Mouse (Mus musculus) 3134 (cell line): ENCODE measurements around the gene Mgmt.

Experiments used
- DNase-seq: peaks from one replicate; pipeline ENCODE4 v3.0.0-alpha.2; 2011; ENCODE audit warnings: low spot score; ENCODE audit not compliant: insufficient read length; ENCODE audit errors: extremely low read depth

The Mgmt gene

GRCm38 (mm10) chr7:136894106-136894986 lies at the start of gene Mgmt:
TSS of gene Mgmt (plus strand) at chr7:136894614.
- DNase-seq = peak; percentile 93

GRCm38 (mm10) chr7:136844835-136845234 lies 49.6 kb upstream of the Mgmt start:
- DNase-seq = no peak

GRCm38 (mm10) chr7:136845321-136845720 lies 49.1 kb upstream of the Mgmt start:
- DNase-seq = no peak

DNA sequence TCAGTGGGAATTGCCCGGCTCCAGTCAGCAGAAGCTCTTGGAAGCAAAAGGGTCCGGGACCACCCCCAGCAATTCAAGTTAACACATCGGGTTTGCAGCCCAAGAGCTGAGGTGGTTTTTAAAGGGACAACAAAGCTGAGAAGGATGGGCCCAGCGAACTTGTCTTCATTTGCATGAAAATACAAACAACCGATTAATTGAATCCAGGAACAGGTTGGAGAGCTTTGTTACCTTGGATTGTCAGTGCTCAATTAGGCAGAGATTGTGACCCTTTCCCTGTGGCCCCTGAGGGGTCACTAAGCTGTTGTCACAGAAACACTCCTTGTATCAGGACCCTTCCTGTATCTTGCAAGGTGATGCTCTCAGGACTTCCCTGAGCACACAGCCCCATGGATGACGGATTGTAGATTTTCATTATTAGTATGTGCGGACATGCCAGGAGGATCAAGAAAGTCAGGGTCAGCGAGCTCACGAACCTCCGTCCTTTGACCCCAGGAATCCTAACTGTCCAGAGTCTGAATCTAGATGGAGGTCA lies 48.3 kb upstream of the Mgmt start:
- no peak for DNase-seq

- DNase-seq = no peak
Measured at GRCm38 (mm10) chr7:136847601-136848000, 46.8 kb upstream of the Mgmt start.

DNA sequence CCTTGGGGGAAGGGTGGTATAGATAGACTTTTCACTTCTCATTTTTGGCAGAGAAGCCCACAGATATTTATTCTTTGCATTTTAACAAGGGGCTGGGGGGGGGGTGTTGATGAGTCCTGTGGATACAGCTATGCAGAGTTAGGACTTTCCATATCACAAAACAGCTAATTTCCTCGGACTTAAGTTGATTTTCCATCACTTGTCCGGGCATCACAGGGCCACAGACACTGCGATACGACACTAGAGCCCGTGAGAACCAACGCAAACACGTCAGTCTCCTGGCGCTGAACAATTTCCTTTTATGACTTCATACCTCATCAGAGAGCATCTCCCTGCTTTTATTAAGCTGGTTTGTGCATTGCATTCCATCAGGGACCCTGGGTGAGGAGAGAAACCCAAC lies 45.7 kb upstream of the Mgmt start:
- DNase-seq = no peak

DNA sequence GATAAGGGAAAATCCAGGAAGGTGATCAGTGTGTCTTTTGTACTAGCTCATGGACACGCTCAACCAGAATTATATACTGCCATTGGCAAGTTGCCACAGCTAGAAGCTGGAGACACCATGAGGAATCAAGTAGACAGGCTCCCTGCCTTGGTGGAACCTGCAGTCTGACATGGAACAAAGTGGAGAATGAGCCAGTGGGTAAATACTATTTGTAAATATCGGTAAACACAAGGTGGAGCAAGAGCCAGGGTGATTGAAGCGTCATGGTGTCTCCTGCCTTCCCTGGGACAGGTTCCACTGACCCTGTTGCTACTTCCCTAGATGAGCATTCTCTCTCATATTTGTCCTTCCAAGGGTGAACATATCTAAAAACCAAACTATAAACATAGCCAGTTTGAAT lies 44.6 kb upstream of the Mgmt start:
- no peak for DNase-seq

DNA sequence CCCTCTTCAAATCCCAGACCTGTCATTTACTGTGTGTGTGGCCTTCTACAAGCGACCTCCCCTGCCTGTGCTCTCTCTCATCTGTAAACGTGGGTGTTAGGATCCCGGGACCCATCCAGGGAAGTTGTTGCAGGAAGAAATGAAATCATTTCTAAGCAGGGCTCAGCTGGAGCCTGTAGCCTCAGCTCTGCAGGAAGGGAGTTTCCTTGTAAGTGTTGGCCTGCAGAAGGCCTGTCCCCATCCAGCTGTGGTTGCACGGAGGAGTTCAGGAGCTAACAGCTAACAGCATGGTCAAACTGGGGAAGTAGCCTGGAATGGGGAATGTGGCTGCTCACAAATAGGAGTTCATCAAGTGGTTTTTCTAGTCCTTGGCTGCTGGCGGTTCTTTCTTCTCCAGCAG lies 44.1 kb upstream of the Mgmt start:
- no peak for DNase-seq

DNA sequence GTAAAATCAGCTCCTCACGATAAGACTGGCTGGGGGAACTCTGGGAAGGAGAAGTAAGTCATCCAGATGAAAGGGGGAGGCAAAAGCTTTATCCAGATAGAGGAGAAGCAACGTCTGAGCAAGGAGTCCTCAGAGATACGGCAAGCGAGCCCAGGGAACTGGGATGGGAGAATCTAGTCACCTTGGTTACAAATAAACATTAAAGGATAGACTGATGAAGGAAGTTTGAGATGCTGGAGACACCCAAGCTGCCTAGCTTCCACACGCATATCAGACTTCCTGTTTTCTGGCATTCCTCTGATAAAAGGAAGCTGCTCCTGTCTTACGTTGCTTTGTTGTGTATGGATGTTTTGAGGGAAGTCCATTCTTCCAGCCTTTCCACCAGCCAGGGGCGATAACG lies 42.5 kb upstream of the Mgmt start:
- no peak for DNase-seq

GRCm38 (mm10) chr7:136852721-136853120 lies 41.7 kb upstream of the Mgmt start:
- no peak for DNase-seq

GRCm38 (mm10) chr7:136864677-136865463 lies 29.5 kb upstream of the Mgmt start:
- DNase-seq = no peak

DNA sequence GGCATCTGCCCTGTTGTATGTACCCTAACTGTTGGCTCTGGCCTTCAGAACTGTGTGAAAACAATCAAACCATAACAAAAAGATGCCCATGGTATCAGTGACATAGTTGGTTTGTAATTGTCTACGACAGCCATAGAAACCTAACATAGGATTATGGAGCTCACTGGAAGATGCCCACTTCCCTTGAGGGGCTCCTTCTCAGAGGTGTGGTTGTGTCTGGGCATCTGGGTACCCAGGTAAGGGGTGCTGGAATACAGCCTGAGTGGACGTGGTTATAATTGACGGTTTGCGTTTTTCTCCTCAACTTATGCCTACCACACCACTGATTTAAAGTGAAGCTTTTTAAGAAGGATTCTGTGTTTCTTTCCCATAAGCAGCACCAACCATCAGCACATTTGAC lies 28.5 kb upstream of the Mgmt start:
- DNase-seq = no peak

DNA sequence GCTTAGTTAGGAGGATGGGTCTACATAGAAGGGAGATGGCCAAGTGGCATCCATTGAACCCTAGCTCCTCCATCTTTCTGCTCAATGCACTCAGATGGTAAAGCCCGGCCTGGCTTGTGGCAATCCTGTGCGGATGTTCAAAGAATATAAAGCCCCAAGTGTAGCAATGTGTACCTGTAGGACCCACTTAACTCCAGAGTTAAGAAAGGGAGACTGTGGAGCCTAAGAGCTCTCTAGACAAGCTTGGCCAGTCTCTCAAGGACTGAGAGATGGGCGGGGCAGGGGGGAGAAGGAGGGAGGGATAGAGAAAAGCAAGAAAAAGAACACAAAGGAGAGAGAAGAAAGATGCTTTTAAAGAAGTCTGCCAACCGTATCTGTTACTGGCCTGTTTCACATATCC lies 27.9 kb upstream of the Mgmt start:
- DNase-seq = no peak

- DNase-seq = no peak
Measured at GRCm38 (mm10) chr7:136871535-136871934, 22.9 kb upstream of the Mgmt start.

- DNase-seq = no peak
Measured at GRCm38 (mm10) chr7:136872059-136872458, 22.4 kb upstream of the Mgmt start.

- no peak for DNase-seq
Measured at GRCm38 (mm10) chr7:136874396-136874795, 20.0 kb upstream of the Mgmt start.

GRCm38 (mm10) chr7:136880386-136880785 lies 14.0 kb upstream of the Mgmt start:
- no peak for DNase-seq

DNA sequence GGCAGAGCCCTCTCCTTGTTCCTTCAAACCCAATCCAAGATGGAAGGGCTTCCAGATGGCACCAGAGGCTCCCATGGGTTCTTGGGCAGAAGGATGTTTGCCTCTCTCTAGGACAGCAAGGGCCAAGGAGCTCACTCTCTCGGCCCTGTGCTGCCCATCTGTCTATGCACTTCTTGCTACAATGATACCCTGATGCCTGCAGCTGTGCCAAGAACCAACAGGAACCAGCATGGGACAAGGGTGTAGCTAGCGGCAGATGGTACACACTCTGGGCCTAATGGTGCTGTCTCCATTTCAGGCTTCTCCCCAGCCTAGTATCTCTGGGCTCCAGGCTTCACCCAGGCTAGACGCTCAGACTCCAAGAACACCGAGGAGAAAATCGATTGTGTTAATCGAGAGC lies 6.3 kb upstream of the Mgmt start:
- no peak for DNase-seq

GRCm38 (mm10) chr7:136895356-136895755 lies 942 bp downstream of the Mgmt start:
- DNase-seq = no peak

- DNase-seq = no peak
Measured at GRCm38 (mm10) chr7:136895851-136896250, 1.4 kb downstream of the Mgmt start.

- DNase-seq = no peak
Measured at GRCm38 (mm10) chr7:136897481-136897880, 3.1 kb downstream of the Mgmt start.

- no peak for DNase-seq
Measured at GRCm38 (mm10) chr7:136898005-136898404, 3.6 kb downstream of the Mgmt start.
